Mouse (Mus musculus) CD4-positive, CD25-positive, alpha-beta regulatory T cell, adult 2 months (primary cell): Measurements from ENCODE around the gene Poc1a.

ENCODE experiments used
- DNase-seq: peaks from one replicate; pipeline ENCODE4 v3.0.0-alpha.2; 2012; ENCODE audit warnings: low read depth, low spot score

The Poc1a gene

GRCm38 (mm10) chr9:106399808-106400207 lies 118.9 kb downstream of the Poc1a start:
- DNase-seq = no peak
